Mouse (Mus musculus) mesoderm, embryonic 11.5 days (tissue): ENCODE results near the gene Cnnm2.
A peak's percentile ranks its signal among the peaks of the same experiment; 100 is the strongest.

Source experiments
- DNase-seq: peaks from one replicate; pipeline ENCODE4 v3.0.0-alpha.2; 2012; ENCODE audit warnings: low read depth, low spot score

Cnnm2 gene

DNA sequence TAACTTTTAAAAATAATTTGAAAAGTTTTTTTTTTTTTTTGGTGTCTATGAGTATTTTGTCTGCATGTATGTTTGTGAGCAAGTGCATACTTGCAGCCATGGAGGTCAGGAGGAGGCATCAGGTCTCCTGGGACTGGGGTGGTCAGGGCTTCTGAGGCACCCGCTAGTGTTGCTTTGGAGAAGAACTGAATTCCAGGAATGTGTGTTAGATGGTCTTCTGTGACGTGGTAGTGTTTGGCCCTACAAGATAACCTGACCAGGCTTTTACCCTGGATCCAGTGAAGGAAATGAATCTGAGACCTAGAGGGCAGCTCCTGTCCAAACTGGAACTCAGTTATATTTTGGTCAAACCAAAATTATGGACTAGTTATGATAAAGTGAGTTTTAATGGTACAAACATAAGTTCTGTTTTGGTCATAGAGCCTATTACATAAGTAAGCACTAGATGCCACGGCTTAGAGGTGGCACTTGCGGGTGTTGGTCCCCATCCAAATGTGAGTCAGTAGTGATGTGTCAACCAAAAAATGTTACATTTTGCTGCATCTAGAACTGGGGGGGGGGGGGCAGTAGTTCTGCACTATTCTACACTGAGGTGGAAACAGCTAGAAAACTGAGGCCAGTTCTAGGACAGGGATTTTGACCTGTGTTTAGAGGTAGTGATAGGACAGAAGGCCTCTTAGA is 38.6 kb downstream of the Cnnm2 start:
- DNase-seq, result no peak

DNA sequence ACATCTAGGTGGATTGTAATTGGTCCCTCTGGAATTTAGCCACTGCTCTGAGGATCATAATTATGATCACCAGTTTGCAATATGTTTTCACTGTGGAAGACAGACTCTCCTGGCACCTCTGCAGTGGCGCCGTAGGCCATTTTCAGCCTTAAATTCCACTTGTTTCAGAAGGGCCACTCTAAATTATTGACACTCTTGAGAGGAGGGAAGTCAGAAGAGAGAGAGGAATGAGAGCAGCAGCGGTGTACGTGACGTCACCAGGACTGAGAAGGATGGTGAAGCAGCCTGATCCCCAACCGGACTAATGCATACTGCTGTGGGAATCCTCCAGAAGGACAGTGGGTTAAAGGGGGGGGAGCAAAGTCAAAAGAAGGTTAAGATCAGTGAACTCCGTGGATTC is 40.1 kb downstream of the Cnnm2 start:
- no peak for DNase-seq

DNA sequence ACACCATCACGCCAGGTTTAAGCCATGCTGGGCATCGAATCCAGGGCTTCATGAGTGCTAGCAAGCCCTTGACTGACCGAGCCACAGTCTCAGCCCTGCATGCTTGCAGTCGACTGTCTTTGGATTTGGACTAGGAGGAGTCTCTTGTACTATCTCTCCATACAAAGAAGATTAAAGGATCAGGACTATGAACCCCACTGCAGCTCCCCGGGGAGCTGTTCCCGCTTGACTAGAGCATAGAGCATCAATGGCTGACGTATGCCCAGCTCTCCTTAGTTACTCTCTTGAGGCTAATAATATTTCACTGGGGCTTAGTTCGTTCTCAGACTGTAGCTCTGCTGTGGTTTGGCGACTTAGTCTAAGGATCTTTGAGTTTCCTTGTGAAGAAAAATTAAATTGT is 40.9 kb downstream of the Cnnm2 start:
- no peak for DNase-seq

DNA sequence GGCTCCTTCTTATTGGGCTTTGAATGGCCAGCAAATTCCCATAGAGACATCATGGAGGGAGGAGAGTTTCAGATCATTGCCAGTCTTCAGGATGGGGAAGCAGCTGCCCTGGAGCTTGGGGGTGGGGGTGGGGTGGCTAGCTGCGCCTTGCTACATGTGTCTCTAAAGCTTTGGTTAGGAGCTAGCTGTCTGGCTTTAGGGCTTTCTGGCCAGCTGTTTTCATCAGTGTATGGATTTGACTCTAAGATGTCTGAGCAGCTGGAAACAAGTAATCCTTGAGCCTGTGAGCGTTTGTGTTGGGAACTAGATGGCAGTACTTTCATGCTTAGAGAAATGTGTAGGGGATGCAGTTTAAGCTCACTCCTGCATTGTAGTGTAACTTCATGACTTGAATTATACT is 42.3 kb downstream of the Cnnm2 start:
- DNase-seq, result peak; percentile 16

DNA sequence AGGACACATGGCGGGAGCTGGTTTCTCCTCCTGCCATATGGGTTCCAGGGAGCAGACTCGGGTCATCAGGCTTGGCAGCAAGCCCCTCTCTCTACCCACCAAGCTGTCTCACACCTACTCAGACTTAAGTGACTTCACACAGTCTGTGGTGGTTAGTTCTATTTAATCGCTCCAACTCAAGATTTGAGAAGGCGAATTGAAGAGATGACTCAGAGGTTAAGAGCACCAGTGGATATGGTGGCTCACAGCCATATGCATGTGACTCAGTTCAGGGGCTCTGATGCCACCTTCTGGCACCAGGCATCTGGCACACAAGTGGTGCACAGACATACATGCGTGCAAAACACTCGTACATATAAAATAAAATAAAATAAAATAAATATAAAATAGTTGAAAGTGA is 43.4 kb downstream of the Cnnm2 start:
- DNase-seq, result no peak

DNA sequence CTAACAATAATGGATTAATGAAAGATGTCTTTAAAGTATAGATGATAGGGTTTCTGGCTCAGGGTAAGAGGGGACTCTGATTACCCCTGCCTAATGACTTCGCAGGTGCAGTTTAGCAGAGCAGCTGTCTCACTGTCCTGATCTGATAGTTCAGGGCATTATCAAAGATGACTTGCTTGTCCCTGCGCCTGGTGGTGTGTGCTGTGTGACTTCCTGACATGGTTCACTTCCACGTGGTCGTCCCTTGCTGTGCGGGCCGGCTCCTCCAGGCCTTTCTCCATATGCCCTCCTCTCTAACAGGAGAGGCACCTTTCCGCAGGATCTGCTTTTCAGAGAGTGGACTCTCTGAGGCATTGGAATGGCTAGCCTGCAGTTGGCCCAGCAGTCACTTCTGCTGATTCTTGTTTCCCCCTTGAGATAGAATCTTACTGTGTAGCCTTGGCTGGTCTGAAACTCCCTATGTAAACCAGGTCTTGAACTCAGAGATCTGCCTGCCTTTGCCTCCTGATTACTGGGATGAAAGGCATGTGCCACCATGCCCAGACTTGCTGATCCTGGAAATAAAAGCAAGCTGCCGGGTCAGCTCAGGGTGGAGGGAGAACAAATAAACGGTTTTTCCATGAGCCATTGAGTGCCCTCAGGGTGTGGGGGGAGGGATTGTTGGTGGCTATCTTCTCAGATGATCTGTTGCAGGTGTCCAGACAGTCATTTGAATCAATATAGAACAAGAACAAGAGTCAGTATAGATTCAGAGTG is 44.7 kb downstream of the Cnnm2 start:
- no peak for DNase-seq

DNA sequence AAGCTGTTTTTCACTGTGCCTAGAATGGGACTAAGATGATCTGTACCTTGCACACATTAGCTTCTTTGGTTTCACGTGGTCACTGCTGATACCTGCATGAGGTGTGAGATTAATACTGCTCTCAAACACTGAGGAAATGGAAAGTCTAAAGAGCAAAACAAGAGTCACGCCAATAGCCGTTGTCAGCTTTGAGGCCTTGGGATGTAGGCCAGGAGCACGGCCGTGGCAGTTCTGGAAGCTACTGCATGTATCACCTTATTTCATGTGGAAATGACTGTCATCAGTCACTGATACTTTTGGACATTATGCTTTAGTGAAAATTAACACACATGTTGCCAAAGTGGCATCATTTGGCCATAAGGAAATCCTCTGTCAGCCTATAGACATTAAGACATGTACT is 46.9 kb downstream of the Cnnm2 start:
- no peak for DNase-seq

DNA sequence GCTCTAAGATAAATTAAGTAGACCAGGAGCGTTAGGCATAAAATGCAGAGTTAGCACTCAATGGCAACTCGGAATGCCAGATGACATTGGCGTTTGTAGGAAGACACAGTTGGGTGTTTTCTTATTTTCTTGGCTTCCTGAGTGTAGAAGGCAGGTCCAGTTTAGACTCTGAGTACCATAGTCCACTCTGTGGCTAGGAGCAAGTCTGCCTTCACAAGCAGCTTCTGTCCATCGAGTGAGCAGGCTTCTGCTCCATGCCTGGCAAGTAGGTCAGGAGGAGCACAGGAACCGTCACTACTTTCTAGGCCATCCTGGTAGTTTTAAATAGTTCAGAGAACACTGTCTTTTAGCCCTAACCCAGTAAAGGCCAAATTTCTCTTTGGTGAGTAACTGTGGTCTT is 47.6 kb downstream of the Cnnm2 start:
- DNase-seq, result no peak

DNA sequence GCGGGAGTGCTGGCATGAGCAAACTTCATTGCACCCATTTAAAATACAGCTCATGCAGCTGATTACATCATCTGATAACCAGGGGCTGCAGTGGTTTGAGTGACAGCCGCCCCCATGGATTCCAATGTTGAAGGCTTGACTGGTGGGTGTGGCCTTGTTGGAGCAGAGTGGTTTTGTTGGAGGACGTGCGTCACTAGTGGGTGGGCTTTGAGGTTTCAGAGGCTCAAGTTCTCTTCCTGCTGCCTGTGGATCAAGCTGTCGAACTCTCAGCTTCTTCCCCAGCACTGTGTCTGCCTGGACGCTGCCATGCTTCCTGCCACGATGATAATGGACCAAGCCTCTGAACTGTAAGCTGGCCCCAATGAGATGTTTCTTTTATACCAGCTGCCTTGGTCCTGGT is 57.9 kb downstream of the Cnnm2 start:
- no peak for DNase-seq

DNA sequence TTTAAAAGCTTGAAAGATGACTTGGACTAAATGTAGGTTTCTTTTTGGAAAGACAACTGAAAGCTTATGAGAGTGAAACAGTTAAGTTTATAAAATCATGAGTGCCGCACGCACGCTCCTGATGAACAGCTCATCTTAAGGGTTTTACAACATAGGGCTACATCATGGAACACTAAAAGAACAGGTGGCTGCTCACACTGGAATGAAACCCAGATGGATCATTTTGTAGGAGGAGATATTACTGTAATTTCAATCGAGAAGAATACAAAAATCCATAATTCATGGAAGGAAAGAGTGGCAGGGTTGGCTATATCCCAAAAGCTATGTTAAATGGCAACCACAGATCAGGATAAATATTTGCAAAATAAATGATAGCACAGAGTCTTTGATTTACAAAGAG is 61.1 kb downstream of the Cnnm2 start:
- DNase-seq, result no peak

DNA sequence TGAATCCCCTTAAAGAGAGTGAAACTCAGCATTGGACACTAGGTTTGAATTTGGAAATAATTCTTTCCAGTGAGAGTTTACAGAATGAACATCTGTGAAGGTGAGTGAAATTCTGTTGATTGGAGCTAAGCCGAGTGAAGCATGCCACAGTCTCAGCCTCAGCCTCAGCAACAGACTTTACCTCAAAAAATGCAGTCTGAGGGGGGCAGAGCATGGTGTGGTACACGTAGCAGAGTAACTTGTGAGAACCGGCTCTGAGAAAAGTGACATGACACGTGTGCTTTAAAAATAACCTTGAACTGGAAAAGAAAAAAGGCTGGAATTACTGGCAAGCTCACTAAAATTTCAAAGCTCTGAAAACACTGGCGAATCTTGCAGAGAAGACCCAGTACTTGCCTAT is 62.4 kb downstream of the Cnnm2 start:
- no peak for DNase-seq

DNA sequence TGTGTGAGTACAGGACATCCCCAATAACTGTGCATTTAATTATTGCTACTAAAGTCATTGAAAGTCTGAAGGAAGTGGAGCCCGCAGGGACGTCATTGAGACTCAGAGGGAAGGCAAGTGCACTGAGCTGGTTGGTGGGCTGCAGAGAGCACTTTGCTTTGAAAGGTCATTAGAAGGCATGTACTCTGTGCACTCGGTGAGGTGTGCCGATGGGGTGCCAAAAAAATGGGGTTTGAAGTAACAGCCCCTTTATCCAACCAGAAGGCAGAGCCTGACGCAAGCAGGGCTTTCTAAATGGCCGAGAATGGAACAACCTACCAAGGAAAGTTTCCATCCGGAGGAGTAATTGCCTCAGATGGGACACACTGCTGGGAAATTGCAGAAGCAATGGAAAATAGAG is 63.5 kb downstream of the Cnnm2 start:
- DNase-seq, result no peak

DNA sequence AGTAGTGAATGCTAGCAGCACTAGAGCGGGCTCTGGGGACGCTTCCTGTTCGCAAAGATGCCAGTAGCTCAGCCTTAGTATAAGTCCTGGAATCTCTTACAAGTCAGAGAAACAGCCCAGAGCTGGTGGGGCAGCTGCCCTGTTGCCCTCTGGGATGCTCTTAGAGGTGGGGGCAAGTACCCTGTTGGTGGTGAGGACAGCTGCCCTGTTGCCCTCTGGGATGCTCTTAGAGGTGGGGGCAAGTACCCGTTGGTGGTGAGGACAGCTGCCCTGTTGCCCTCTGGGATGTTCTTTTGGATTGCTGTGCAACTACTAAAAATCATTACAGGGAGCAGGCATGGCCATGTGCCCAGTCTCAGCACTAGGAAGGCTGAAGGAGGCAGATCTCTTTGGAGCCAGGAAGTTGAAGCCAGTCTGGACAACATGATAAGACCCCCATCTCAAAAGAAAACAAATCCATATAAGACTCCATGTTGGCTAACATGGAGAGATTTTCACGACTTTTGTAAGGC is 66.3 kb downstream of the Cnnm2 start:
- DNase-seq, result no peak

DNA sequence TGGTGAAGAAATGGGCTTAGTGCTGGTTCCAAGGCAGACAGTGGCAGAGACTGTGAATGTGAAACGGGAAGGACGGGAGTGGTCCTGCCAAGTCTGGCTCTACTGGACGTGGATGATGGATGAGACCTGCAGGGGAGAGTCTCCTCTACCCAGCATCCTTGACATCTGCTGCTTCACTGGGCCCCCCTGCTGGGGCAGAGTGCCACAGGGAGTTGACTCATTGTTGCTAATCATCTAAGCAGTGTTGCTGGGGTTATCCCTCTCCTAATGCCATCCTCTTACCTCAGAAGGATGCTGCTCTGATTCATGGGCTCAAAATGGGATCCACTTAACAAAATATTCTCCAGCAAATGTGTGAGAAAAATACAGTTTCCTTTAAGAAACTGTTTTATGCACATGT is 67.6 kb downstream of the Cnnm2 start:
- DNase-seq, result no peak

DNA sequence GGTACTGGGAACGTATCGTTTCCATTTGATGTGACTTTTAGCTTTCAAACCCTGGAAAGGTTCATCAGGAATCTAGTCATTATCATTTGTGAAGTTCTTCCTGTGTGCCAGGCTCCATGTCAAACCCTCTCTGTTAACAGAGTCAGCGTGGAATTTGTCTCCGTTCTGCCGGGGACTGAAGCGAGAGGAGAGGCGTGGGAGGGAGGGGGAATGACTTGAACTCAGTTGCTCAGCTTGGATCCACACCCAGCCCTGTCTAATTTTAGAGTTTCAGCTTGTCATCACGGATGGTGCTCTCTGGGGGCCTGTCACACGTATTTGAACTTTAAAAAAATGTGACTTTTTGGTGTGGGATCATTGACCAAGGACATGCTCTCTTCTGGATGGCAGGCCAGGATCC is 70.0 kb downstream of the Cnnm2 start:
- DNase-seq, result no peak

DNA sequence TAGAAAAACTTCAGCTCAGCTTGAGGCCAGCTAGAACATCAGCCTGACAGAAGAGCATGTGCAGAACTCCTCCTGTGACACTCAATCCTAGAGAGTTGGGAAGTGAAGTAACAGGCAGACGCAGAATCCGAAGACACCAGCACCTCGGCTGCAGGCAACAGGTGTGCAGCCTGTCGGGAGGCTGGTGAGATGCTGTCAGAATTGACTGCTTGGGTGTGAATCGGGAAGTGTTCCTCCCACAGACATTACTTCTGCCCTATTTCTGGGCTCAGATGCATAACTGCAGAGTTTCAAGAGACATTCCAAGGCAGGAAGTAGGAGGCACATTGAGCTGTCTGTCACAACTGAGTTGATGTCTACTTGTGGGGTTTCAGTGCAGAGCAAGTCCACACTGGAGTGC is 72.9 kb downstream of the Cnnm2 start:
- DNase-seq, result no peak

DNA sequence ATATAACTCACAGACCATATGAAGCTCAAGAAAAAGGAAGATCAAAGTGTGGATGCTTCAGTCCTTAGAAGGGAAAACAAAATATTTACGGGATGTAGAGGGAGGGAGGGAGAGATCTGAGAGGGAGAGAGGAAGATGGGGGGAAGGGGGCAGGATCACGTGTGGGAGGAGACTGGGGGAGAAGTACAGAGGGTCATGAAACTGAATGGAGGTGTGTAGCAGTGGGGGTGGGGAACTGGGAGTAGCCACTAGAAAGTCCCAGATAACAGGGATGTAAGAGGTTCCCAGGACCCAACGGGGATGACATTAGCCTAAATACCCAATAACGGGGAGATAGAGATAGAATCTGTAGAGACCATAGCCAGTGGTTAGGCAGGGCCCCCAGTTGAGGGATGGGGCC is 73.9 kb downstream of the Cnnm2 start:
- no peak for DNase-seq

DNA sequence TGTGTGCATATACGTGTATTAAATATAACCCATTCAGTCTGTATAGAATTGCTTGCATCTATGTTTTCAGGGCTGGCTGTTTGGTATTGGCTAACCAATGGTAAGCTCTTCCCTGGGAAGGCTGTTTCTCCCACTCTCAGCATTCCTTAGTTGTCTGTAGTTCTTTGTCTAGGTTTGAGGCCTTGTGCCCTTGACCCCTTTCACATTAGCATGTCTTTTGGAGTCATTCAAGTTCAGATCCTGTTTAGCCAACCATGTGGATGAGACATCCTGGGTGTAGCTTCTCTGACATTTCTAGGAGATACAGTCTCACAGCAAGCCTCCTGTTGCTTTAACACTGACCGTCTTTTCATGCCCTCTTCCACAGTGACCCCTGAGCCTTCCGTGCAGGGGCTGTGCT is 74.7 kb downstream of the Cnnm2 start:
- DNase-seq, result no peak

DNA sequence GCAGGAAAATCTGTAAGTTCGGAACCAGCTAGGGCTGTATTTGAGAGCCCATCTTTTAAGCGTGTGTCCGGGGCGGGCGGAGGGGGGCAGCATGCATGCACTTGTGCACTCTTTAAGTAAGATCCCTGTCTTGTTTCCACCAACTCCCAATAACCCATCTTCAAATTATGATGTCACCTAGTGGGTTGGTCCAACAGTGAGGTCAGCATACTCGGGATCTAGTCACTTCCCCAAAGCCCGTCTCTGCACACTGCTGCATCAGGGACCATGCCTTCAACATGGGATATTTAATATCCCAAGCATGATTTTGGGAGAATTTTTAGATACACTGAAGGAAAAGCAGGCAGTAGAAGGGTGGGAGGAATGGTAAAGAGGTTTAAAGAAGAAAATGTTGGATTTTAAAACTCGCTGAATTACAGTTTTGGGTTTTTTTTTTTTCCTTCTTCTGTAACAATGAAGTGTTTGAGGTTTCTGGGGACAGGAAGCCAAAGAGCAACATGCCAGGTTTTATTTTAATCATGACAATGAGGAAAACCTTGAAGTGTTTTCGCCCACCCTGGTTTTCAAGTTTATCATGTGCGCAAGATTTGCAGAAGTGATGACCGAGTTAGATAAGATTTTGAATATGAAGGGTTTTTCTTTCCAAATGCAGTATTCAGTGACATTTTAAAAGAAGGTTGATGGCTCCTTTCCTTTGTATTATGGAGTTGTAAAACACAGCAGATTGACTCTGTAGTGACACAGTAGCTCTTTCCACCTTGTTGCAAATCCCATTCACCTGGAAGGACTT is 76.1 kb downstream of the Cnnm2 start:
- no peak for DNase-seq

DNA sequence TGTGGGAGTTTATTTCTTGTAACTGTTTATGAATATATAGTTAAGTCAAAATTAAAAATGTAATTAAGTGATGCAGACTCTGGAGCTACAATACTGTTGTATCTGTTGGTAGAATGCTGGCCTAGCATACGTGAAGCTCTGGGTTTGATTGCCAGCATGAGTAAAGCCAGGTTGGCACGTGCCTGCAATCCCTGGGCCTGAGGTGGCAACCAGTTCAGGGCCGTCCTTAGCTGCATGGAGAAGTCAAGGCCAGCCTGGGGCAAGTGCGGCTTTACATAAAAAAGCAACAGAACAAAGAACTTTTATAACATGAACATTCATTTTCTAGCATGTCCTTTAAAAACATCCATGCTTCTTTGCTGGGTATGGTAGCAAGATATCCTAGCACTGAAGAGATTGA is 79.6 kb downstream of the Cnnm2 start:
- DNase-seq, result no peak

DNA sequence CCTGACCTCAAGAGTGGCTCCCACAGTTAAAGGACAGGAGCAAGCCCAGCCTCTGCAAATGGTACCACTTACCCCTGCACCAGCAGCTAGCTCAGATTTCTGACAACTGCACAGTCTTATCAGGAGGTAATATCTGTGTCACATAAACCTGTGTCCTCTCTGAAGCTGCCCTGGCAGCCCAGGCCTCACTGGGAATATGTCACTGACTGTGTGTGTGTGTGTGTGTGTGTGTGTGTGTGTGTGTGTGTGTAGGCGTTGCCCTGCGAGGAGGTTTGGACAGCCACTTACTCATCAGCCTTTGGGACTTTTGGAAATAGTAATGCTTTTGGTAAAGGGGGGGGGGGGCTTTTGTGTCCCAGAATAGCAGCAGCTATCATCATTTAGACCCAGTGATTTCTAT is 81.6 kb downstream of the Cnnm2 start:
- no peak for DNase-seq

DNA sequence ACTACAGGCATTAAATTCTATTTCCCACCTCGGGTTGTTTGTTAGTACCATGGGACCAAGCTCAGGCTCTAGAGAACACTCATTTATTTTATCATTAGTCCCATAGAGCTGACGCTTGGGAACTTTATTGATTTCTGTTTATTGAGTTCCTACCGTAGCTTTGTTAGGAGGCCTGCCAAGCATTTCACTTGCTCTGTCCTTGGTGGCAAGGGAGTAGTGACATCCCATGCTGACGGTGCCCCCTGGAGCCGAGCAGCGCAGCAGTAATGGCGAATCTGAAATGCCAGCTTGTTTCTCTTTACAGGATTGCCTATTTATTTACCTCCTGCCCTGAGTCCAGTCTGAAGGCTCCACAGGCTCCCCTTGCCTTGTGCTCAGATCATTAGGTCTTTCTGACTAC is 84.7 kb downstream of the Cnnm2 start:
- DNase-seq, result no peak

DNA sequence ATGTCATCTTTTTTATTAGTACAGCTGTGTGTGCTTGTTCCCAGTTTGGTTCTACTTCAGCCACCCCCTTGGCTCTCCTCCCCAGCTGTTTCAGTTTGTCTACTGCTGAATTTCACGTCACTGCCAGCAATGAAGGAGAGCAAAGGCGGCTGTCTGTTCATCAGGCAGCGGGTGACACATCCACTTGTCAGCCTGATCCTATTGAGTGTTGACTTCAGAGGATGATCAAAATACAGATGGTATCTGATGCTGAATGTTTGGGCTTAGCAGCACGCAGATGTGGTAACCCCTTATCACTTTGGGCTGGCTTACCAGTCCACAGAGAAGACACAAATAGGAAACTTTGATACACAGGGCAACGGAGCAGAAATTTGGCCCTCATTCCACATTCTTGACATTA is 85.1 kb downstream of the Cnnm2 start:
- no peak for DNase-seq
